Mouse (Mus musculus): ENCODE results near the gene Gpc4. TPM values are rescaled to one million over a fixed set of nuclear protein-coding genes. Genes with fewer than 3 reads are reported as not detected.

The Gpc4 gene
- polyA plus RNA-seq, 1 experiment from 2014 or later, result 35.3 TPM

DNA sequence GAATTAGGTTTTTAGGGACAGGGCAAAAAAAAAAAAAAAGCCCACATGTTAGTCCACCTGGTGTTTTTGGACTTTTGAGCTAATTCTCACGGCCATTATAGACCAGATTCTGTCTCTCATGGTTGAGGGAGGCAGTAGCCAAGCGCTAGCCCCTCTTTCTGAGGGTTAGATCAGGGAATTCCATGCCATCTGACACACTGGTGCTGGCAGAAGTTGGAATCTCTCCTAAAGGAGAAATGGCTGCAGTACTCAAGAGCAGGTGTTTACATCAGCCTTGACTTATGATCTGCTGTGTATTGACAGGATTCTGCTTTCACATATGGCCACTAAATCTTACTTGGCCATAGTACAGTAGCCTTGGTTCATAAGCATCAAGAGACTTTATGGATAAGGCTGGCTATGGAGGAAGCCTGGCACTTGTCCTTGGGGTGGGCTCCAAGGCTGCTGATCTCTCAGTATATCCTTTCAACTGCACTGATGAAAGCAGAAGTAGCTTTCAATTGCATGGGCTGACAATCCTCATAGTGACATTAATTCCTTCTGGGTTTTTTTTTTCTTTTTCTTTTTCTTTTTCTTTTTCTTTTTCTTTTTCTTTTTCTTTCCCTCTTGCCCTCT lies 26.5 kb downstream of the Gpc4 start:
- Histone ChIP-seq H3K27ac (replicated peaks) (no peak overlapping the region), H3K36me3 (replicated peaks) (no peaks in the 10 kb centered on the region), H3K9me3 (no peaks in the 10 kb centered on the region), H3K4me1 (0 out of 2 replicates have a peak, but pooled peaks cover 2% of the 10 kb centered on the region), H3K4me3 (no peak overlapping the region), H3K27me3 (replicated peaks; ENCODE audit: low read depth, poor library complexity, severe bottlenecking) (peaks cover 13% of the 10 kb centered on the region; the same call in 1 of the 2 replicates)
- DNase-seq (ENCODE audit: low spot score), result no peak
- WGBS, result 69% methylated on average over 2 of the region's 2 CpGs

DNA sequence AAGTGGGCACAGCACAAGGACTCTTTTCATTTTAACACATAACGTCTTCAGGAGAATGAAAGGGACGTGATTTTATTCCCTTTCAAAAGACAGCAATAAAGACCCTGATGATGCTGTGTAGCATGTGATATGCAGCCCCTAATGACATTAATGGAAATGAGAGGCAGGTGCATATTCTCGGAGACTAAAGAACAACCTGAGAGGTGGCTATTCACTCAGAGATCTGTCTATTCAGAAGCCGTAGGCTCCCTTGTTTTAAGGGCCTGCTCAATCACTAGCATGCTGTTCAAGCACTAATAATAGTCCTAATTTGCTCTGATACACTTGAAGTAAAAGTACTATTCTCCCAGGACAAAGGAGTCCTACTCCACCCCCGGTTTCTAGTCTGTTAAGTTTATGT lies 27.0 kb downstream of the Gpc4 start:
- 66% methylated on average over 5 of the region's 5 CpGs for WGBS
- H3K4me3 ChIP-seq, result no peak overlapping the region
- DNase-seq (ENCODE audit: low spot score), result no peak
- peaks cover 13% of the 10 kb centered on the region; the same call in 1 of the 2 replicates for H3K27me3 ChIP-seq (replicated peaks; ENCODE audit: low read depth, poor library complexity, severe bottlenecking)
- no peaks in the 10 kb centered on the region for H3K9me3 ChIP-seq
- H3K27ac ChIP-seq (replicated peaks), result no peak overlapping the region
- H3K4me1 ChIP-seq, result 0 out of 2 replicates have a peak, but pooled peaks cover 2% of the 10 kb centered on the region
- no peaks in the 10 kb centered on the region for H3K36me3 ChIP-seq (replicated peaks)

DNA sequence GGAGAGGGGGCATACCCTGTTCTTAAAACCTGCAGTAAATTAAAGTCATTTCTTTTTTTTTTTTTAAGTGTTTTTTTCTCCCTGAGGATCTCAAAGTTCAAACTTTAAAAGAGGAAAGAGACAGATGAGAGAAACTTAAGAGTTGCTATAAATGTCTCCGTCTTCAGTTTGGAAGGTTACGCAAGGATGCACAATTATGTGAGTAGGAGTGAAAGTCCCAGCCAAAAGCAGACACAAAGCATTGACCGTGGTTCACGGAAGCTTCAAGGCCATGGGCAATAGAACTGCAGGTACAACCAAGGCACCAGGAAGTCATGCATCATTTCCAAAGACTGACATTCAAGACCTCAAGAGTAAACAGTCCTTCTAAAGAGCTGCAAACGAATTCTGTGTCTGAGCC lies 28.5 kb downstream of the Gpc4 start:
- no peak for DNase-seq (ENCODE audit: low spot score)

DNA sequence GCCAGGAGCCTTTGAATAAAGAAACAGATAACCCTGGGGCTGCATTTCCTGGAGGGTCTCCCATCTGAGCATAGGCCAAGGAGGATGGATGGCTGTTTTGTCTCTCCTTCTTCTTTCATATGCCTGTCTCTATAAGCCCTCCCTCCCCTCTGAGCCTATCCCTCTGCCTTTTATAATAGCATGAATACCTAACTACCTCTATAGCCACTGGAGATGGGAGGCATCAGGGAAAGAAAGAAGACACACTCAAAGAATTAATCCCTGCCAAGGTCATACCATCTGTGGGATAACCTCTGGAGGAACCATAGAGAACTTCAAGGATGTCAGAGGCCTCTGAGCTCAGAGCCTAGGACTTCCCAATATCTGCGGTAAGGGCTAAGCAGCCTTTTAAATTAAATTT lies 35.4 kb downstream of the Gpc4 start:
- H3K4me3 ChIP-seq, result no peak overlapping the region
- no peak overlapping the region for H3K27ac ChIP-seq (replicated peaks)
- DNase-seq (ENCODE audit: low spot score), result no peak
- 82% methylated on average over 1 of the region's 1 CpGs for WGBS
- 0 out of 2 replicates have a peak, but pooled peaks cover 2% of the 10 kb centered on the region for H3K4me1 ChIP-seq
- H3K9me3 ChIP-seq, result no peaks in the 10 kb centered on the region
- peaks cover 14% of the 10 kb centered on the region for H3K27me3 ChIP-seq (replicated peaks; ENCODE audit: low read depth, poor library complexity, severe bottlenecking)
- no peaks in the 10 kb centered on the region for H3K36me3 ChIP-seq (replicated peaks)

More for the DNA sequence above, 28.5 kb downstream of the Gpc4 start:
- H3K36me3 ChIP-seq (replicated peaks), result no peaks in the 10 kb centered on the region
- 0 out of 2 replicates have a peak, but pooled peaks cover 2% of the 10 kb centered on the region for H3K4me1 ChIP-seq
- H3K27me3 ChIP-seq (replicated peaks; ENCODE audit: low read depth, poor library complexity, severe bottlenecking), result peaks cover 13% of the 10 kb centered on the region; the same call in 1 of the 2 replicates
- H3K4me3 ChIP-seq, result no peak overlapping the region
- no peaks in the 10 kb centered on the region for H3K9me3 ChIP-seq
- WGBS, result 91% methylated on average over 5 of the region's 5 CpGs
- H3K27ac ChIP-seq (replicated peaks), result no peak overlapping the region

DNA sequence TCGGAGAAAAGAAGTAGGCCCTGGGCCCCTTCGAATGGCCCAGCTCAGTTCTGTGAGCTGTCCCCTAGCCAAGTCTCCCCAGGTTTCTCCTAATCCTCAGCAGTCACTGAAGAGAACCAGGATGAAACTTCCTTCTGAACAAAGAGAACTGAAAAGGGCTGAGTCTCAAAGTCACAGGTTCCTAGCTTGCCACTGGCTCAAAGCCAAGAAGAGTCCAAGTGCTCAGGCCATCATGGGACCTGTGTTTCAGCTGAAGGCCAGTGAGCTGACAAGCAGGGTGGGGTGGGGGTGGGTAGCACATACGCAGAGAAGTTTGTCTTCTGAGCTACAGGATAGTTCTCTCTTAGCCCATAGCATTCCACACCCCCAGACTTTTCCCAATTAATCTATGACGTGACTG lies 36.3 kb downstream of the Gpc4 start:
- Histone ChIP-seq H3K4me1 (peaks cover 5% of the 10 kb centered on the region; the same call in 1 of the 2 replicates), H3K27ac (replicated peaks) (no peak overlapping the region), H3K36me3 (replicated peaks) (no peaks in the 10 kb centered on the region), H3K9me3 (no peaks in the 10 kb centered on the region), H3K4me3 (no peak overlapping the region), H3K27me3 (replicated peaks; ENCODE audit: low read depth, poor library complexity, severe bottlenecking) (peaks cover 19% of the 10 kb centered on the region)
- DNase-seq (ENCODE audit: low spot score), result no peak
- 85% methylated on average over 4 of the region's 4 CpGs for WGBS

DNA sequence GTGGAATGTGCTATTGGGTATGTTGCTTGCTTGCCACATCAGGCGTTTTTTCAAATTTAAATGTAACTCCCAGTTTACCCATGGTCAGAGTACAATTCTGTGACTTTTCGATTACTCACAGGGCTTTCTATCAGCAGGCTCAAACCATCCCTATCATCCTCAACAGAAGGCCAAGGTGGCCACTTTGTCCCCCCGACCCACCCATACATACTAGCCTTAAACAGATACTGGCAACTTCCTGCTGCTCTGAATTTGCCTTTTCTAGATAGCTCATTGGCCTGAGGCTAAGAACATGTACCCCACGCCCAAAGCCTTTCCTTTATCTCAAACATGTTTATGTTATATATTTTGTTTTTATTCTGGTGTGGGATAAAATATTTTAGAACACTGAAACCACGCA lies 51.4 kb downstream of the Gpc4 start:
- no peak for DNase-seq (ENCODE audit: low spot score)
- 86% methylated on average over 5 of the region's 5 CpGs for WGBS
- H3K4me3 ChIP-seq, result no peak overlapping the region
- H3K4me1 ChIP-seq, result peaks cover 11% of the 10 kb centered on the region; the same call in 1 of the 2 replicates
- H3K9me3 ChIP-seq, result no peaks in the 10 kb centered on the region
- H3K36me3 ChIP-seq (replicated peaks), result no peaks in the 10 kb centered on the region
- H3K27me3 ChIP-seq (replicated peaks; ENCODE audit: low read depth, poor library complexity, severe bottlenecking), result peaks cover 30% of the 10 kb centered on the region
- H3K27ac ChIP-seq (replicated peaks), result no peak overlapping the region

DNA sequence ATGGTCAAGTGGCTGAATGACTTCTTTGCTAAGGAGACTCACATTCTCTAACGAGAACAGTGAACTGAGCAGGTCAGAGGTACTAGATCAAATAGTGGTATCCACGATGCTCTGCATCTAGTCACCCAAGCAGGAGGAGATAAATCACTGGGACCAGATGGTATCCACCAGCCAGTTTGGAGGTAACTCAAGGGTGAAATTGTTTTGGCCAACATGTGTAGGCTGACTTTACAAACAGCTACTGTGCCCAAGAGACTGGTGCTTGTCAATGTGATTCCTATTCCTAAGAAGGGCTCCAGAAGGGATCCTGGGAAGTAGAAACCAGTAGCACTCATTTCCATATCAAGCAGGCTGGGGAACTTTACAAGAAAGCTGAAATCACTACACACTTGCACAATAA lies 55.4 kb downstream of the Gpc4 start:
- 55% methylated on average over 2 of the region's 2 CpGs for WGBS
- Histone ChIP-seq H3K36me3 (replicated peaks) (no peaks in the 10 kb centered on the region), H3K27ac (replicated peaks) (no peak overlapping the region), H3K27me3 (replicated peaks; ENCODE audit: low read depth, poor library complexity, severe bottlenecking) (peaks cover 23% of the 10 kb centered on the region), H3K4me1 (peaks cover 8% of the 10 kb centered on the region; the same call in 1 of the 2 replicates), H3K9me3 (no peaks in the 10 kb centered on the region), H3K4me3 (no peak overlapping the region)
- DNase-seq (ENCODE audit: low spot score), result no peak

DNA sequence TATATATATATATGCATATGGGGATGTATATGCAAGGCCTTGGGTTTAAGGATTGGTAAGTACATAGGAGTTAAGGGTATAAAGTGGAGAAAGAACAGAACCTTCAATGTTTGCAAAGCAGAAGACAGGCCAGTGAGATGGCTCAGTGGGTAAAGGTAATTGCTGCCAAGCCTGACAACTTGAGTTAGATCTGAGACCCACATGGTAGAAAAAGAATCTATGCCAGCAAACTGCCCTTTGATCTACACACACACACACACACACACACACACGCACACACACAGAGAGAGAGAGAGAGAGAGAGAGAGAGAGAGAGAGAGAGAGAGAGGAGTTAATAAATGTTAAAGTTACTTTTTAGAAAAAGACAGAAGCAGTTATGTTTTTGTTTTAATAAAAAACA lies 56.1 kb downstream of the Gpc4 start:
- Histone ChIP-seq H3K9me3 (no peaks in the 10 kb centered on the region), H3K27me3 (replicated peaks; ENCODE audit: low read depth, poor library complexity, severe bottlenecking) (peaks cover 23% of the 10 kb centered on the region), H3K27ac (replicated peaks) (no peak overlapping the region), H3K4me3 (no peak overlapping the region), H3K4me1 (peaks cover 8% of the 10 kb centered on the region; the same call in 1 of the 2 replicates), H3K36me3 (replicated peaks) (no peaks in the 10 kb centered on the region)
- WGBS, result 100% methylated on average over 1 of the region's 1 CpGs
- no peak for DNase-seq (ENCODE audit: low spot score)

DNA sequence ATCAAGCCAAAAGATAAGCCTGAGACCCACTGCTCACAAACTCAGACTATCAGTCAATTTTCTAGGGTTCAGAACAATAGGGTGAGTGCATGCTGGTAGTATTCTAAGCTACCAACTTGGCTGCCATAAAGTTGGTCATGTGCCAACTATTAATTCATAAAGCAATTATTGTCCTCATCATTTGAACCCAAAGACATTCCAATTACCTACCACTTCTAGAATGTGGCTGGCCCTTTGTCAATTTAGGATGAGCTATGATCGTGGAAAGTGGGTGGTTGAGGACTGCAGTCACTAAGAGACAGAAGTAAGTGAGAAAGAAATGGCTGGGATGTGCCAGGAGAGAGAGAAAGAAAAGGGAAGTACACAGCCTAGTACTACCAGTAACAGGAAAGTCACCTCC lies 61.3 kb downstream of the Gpc4 start:
- whole genome bisulfite sequencing, result 84% methylated on average over 1 of the region's 1 CpGs
- Histone ChIP-seq H3K27me3 (replicated peaks; ENCODE audit: low read depth, poor library complexity, severe bottlenecking) (peaks cover 7% of the 10 kb centered on the region; the same call in 1 of the 2 replicates), H3K4me3 (no peak overlapping the region), H3K27ac (replicated peaks) (no peak overlapping the region), H3K4me1 (no peaks in the 10 kb centered on the region), H3K36me3 (replicated peaks) (no peaks in the 10 kb centered on the region), H3K9me3 (no peaks in the 10 kb centered on the region)
- no peak for DNase-seq (ENCODE audit: low spot score)

DNA sequence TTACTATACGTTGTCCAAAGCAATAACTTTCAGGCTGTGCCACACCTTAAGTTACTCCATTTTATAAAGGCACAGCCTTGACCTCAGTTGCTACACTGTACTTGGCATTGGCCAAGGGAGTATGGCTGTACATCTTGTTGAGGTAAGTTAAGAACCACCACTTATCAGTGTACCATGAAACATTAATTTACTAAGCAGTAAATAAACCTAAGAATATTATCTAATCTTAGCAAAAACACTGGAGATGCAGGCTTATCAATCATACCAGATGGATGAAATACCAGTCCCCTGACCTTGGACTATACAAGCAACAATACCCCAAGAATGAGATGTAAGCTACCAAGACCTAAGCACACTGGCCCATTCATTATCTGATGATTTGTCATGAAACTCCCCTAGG lies 63.1 kb downstream of the Gpc4 start:
- H3K36me3 ChIP-seq (replicated peaks), result no peaks in the 10 kb centered on the region
- H3K27ac ChIP-seq (replicated peaks), result no peak overlapping the region
- H3K4me3 ChIP-seq, result no peak overlapping the region
- H3K4me1 ChIP-seq, result no peaks in the 10 kb centered on the region
- peaks cover 13% of the 10 kb centered on the region; the same call in 1 of the 2 replicates for H3K27me3 ChIP-seq (replicated peaks; ENCODE audit: low read depth, poor library complexity, severe bottlenecking)
- no peak for DNase-seq (ENCODE audit: low spot score)
- H3K9me3 ChIP-seq, result no peaks in the 10 kb centered on the region
- 81% methylated on average over 1 of the region's 1 CpGs for WGBS

DNA sequence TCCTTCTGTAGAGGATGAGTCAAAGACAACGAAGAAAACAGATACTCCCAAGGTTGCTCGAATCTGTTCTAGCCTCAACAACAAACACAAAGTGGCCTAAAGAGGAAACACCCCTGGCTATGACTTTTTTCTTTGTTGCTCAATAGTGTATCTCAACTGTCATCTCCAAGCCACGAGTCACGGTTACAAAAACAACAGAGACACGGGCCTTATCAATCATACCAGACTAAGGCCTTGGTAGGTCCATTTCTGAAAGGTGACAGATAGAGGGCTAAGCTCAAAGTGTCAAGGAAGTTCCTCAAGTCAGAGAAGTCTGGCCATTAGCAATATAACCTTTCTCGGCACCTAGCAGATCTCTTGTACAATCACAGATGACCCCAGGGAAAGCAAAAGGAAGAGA lies 63.6 kb downstream of the Gpc4 start:
- H3K9me3 ChIP-seq, result no peaks in the 10 kb centered on the region
- H3K4me1 ChIP-seq, result no peaks in the 10 kb centered on the region
- no peak overlapping the region for H3K27ac ChIP-seq (replicated peaks)
- H3K27me3 ChIP-seq (replicated peaks; ENCODE audit: low read depth, poor library complexity, severe bottlenecking), result peaks cover 13% of the 10 kb centered on the region; the same call in 1 of the 2 replicates
- no peaks in the 10 kb centered on the region for H3K36me3 ChIP-seq (replicated peaks)
- WGBS, result 81% methylated on average over 6 of the region's 6 CpGs
- no peak for DNase-seq (ENCODE audit: low spot score)
- no peak overlapping the region for H3K4me3 ChIP-seq

DNA sequence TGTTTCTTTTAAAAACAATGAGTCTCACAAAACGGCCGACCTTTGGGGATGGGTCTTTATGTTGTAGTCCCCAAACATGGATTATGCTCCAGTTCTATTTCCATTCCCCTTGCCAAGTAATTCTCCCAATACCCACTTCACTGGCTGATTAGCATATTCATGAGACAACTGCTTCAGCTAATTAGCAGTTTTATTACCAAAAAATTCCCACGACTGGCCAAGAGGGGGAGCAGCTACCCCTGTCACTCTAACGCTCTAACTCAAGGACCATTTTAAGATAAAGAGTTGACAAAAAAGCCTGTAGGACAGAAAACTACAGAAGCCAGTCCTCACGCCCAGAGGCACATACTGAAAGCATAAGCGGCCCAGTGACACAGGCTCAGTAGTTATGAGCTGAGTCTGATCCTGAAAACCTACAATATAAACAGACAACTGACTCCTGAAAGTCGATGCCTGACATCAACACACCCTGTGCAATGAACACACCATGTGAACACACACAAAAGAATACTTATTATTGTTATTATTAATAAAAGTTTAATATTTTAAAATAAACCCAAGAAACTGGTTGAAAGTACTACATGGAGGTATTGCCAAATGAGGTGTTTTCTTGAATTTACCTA lies 77.2 kb downstream of the Gpc4 start:
- Histone ChIP-seq H3K4me3 (no peak overlapping the region), H3K27ac (replicated peaks) (no peak overlapping the region), H3K4me1 (no peaks in the 10 kb centered on the region), H3K9me3 (no peaks in the 10 kb centered on the region), H3K27me3 (replicated peaks; ENCODE audit: low read depth, poor library complexity, severe bottlenecking) (no peaks in the 10 kb centered on the region), H3K36me3 (replicated peaks) (0 out of 2 replicates have a peak, but pooled peaks cover 4% of the 10 kb centered on the region)
- peak; percentile 16 for DNase-seq (ENCODE audit: low spot score)
- 45% methylated on average over 7 of the region's 7 CpGs for WGBS

All from embryonic facial prominence, embryonic 10.5 days (tissue).